ENCODE assay signal across 9 mouse cellular contexts in the genomic region with DNA sequence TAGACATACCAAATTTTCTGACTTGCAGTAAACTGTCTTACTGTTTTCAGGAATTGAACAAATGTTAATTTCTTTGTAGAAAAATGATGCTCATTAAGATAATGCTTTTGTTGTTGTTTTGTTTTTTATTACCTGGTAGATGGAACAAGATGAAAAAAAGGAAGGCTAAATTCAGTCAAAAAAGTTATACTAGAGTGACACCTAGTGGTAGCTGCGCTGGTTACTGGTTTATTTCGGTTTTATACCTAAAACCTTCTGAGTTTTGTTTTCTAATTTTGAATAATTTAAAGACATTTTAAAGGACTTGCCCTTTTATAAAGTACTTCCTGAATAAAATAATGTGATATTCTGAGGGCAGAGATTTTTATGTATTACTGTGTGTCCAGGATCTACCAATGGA. TPM values are rescaled to one million over a fixed set of nuclear protein-coding genes. Genes with fewer than 3 reads are reported as not detected.
DNase-seq lines count a peak whose midpoint lies in the region; ATAC-seq and TF ChIP-seq lines count a peak whose summit lies in the region.
"Had no signal": no experiment of that assay in that cellular context is flagged by ENCODE, and none has a peak within 500 bp of the region (broad histone marks: within the 10 kb centered on the region; RNA-seq: fewer than 3 reads in every experiment).

No protein-coding gene starts in this region.

- no peaks in the 10 kb centered on the region for H3K9me3 ChIP-seq in liver, postnatal 0 days (ENCODE audit: low read length)
- H3K9me3 ChIP-seq: embryonic facial prominence, embryonic 15.5 days; limb, embryonic 15.5 days had no signal

- no peak for ATAC-seq in liver, postnatal 0 days
- ATAC-seq in granulocyte monocyte progenitor cell, adult 5-6 weeks (replicated peaks; ENCODE audit: poor library complexity, severe bottlenecking), result no peak

- TF ChIP-seq EP300 in liver, postnatal 0 days (IDR thresholded peaks at IDR 0.05; ENCODE audit: low read depth), result no peak

- no peak overlapping the region for H3K9ac ChIP-seq in liver, postnatal 0 days (replicated peaks)
- H3K9ac ChIP-seq: embryonic facial prominence, embryonic 15.5 days; limb, embryonic 15.5 days had no signal

- peak; percentile 65 for TF ChIP-seq CTCF in liver, postnatal 0 days (IDR thresholded peaks at IDR 0.05; ENCODE audit: low read depth)

- WGBS in liver, postnatal 0 days (ENCODE audit: insufficient replicate concordance), result 11% methylated on average over 2 of the region's 2 CpGs

- H3K36me3 ChIP-seq in liver, postnatal 0 days (replicated peaks; ENCODE audit: insufficient read depth, low read length), result no peaks in the 10 kb centered on the region
- H3K36me3 ChIP-seq: embryonic facial prominence, embryonic 15.5 days; limb, embryonic 15.5 days had no signal

- no peak overlapping the region for H3K27ac ChIP-seq in liver, postnatal 0 days (ENCODE audit: low read depth)
- H3K27ac ChIP-seq: embryonic facial prominence, embryonic 15.5 days; limb, embryonic 15.5 days had no signal

- no peak overlapping the region for H3K4me2 ChIP-seq in liver, postnatal 0 days (ENCODE audit: low read depth, low read length)
- H3K4me2 ChIP-seq: embryonic facial prominence, embryonic 15.5 days; limb, embryonic 15.5 days had no signal

- H3K4me1 ChIP-seq in liver, postnatal 0 days (ENCODE audit: insufficient read depth), result no peaks in the 10 kb centered on the region
- H3K4me1 ChIP-seq: embryonic facial prominence, embryonic 15.5 days; limb, embryonic 15.5 days had no signal

- intact Hi-C loops in heart, postnatal 14 days (cut with DNase I), result loop anchor here (5.0 kb wide), 3 partner anchors 152 to 287 kb away; no protein-coding TSS in a partner anchor

- no peak overlapping the region for H3K4me3 ChIP-seq in liver, postnatal 0 days (ENCODE audit: low read depth, low read length)
- H3K4me3 ChIP-seq: embryonic facial prominence, embryonic 15.5 days; limb, embryonic 15.5 days had no signal

- peak; percentile 17 to 43 for DNase-seq in heart, postnatal 14 days
- no peak for DNase-seq in heart, adult 9 months (ENCODE audit: low spot score in 2 of 2)
- DNase-seq in testis, postnatal 10 days (ENCODE audit: low spot score), result peak; percentile 51
- DNase-seq in testis, postnatal 14 days (ENCODE audit: low spot score), result no peak
- peak; percentile 53 for DNase-seq in c-Kit-positive CD71-positive TER-119-negative erythroid progenitor cells, embryonic 14.5 days (ENCODE audit: low read depth)
- peak; percentile 29 for DNase-seq in liver, postnatal 0 days

- H3K27me3 ChIP-seq in liver, postnatal 0 days (ENCODE audit: insufficient read depth, low read length), result no peaks in the 10 kb centered on the region
- H3K27me3 ChIP-seq: embryonic facial prominence, embryonic 15.5 days; limb, embryonic 15.5 days had no signal

RNA-seq across cellular contexts. Expression of gene Faf1, which starts 52.9 kb away (rescaled TPM):
- total RNA-seq in heart, postnatal 14 days (2021), result 10 to 100 TPM; 29.8 to 30.6 TPM
- polyA plus RNA-seq in liver, postnatal 0 days (2015; fragmentation: Nextera tagmentation; extraction: Ambion mirVana), result 10.6 and 10.9 TPM in 2 replicates
- 25.5 and 31.8 TPM in 2 replicates for total RNA-seq in granulocyte monocyte progenitor cell, adult 5-6 weeks (2014; fragmentation: Nextera tagmentation)
- total RNA-seq in granulocyte monocyte progenitor cell, adult 5-6 weeks (2017), result 44.7 and 57.4 TPM in 2 replicates

Comparison
In these comparisons a context has a peak if more than half of its experiments do, and no peak if none do; other contexts are left out.
1. DNase-seq: peak in heart, postnatal 14 days (2 of 2), testis, postnatal 10 days (single experiment), c-Kit-positive CD71-positive TER-119-negative erythroid progenitor cells, embryonic 14.5 days (single experiment) and liver, postnatal 0 days (single experiment); none in heart, adult 9 months (0 of 2) and testis, postnatal 14 days (single experiment).